Mouse (Mus musculus) ovary, postnatal 14 days (tissue): ENCODE results near the gene Tmem176b.
"Not testable (repeated sequence)": the region's sequence is repeated elsewhere in the genome, so short reads cannot be mapped to it uniquely, and the experiment has no call there.

Experiments used
- DNase-seq: peaks from one replicate; pipeline ENCODE4 v3.0.0; 2022; ENCODE audit warnings: low spot score

The Tmem176b gene

DNA sequence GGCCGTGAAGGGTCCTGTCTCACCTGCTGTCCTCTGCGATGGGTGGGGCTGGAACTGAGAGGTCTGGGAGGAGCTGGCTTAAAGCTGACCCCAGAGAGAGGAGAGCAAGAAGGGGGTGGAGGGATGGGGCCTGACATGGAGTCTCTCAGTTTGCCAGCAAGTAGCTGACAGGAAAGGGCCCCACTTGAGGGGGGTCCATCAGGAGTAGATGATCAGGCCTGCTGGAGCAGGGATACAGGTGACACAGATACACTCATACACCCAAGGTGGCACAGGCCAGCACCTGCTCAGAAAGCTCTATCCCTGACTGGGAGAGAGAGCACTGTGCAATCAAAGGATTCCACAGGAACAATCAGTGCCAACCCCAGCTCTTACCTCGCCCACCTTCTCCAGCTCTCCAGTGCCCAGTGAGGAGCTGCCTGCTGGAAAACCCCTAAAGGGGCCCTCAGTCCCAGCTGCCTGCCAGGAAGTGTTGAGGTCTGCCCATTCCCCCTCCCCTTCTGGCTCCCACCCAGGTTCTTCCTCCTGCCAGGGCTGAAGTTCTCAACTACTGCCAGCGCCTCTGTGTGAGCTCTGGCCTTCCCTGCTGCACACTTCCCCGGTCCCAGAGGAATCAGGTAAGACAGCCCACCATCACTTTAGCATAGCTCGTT is at the start of gene Tmem176b:
Gene Tmem176b, minus strand, starts transcription at position 524 of the 653 bp plus-strand sequence.
- DNase-seq = peak; percentile 98

DNA sequence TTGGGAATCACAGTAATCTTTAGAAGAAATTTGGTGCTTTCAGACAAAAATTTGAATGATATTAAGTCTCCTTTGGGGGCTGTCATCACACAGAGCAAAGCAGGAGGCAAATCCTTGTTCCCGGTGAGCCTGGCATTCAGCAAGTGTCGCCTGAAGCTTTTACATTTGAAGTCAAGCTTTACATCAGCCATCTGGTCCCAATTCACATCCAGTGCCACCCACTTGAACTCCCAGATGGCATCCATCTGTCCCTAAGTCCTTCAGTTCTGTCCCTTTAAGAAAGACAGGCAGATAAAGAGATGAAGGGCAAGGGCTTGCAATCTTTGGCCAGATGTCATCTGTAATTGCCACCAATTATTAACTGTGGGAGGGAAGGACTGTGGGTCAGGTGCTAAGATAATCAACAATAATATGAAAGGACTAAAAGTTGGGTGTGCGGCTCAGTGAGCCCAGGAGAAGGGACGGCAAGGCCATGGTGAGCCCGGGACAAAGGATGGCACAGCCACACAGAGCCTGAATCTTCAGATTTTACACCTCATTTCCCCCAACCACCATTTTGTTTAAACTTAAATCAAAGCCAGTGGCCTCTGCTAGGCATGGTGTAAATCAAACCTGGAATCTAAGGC is 35.3 kb upstream of the Tmem176b start:
- DNase-seq = no peak

DNA sequence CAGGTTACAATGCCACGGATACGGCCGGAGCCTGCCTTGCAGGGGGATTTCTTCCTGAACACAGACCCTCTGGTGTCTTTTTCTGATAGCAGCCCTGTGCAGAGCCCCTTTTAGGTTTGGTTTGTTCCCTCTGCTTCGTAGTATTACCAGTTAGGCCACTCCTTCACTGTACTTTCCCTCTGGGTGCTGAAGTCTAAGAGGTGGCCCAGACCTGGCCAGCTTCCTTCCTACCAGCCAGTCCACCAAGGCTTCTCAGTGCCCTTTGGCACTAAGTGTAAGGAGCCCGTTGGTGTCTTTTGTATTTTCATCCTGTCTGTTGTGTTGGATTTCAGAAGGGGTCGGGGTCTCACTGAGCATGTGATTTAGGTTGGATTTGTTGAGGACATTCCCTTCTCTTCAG is 34.2 kb upstream of the Tmem176b start:
- no peak for DNase-seq

DNA sequence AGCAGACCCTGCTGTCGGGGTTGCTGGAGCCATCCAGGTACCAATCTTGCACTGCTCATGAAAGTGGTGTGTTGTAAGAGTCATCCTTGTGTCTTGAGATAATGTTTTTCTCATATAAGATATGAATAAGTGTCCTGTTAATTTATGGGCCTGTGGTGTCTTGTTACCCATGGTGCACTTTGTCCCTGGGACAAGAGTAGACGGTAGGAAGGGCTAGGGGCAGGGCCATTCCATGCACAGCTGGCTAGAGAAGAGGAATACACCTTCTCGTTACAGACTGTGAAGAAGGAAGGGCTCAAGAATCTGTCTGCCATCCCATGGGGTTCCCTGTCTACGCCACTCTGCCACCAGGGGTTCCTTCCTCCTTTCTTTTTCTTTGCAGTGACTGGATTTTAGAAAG is 33.3 kb upstream of the Tmem176b start:
- DNase-seq = no peak

DNA sequence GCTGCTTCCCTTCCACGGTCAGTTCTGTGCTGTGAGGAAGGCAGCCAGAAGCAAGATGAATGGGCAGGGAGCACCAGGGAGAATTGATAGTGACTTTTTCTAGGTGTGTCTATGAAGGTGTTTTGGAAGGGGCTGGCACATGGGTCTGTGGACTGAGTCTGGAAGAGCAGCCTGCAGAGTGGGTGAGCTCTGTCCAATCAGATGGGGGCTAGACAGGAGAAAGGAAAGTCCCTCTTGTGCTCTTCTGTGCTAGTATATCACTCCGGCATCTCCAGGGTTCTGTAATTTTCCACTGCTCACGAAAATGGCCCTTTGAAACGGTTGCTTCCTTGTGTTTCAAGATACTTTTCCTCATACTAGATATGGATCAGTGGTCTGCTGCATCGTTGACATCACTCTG is 31.3 kb upstream of the Tmem176b start, which contains the start of gene Aoc1:
Gene Aoc1, plus strand, starts transcription at position 301 of the 400 bp plus-strand sequence.
- no peak for DNase-seq

DNA sequence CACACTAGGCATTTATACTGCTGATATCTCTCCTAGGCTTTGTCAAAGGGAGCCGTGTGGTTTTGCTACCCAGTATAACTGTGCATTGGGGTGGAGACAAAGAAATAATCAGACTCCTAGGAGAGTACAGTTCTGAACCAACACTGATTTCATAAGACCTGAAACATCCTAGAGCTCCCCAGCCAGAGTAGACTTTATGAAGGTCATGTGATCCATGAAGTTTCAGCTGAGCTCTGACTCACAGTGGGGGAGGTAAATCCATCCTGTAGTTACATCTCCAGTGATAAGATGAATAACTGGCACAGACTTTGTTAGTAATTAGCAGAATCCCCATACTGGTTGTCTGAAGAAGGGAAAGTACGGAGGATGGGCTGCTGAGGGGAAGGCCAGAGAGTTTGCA is 28.5 kb upstream of the Tmem176b start:
- no peak for DNase-seq

DNA sequence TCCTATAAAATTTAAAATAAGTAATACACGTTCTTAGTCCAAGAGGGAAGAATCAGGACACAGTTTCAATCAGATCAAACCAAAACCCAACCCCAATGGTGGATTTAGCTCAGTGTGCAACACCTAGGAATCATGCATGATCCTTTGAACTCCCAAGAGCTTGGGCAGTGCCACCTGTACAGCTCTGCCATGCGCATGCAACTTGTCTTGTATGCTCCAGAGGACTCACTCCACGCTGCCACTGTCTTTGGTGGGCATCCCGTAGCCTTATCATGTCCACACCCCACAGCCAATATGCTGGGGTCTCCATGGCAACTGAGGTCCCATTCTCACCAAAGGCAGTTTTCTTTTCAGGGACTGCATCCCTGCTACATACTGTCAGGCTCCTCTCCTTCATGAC is 25.9 kb upstream of the Tmem176b start:
- DNase-seq = no peak

DNA sequence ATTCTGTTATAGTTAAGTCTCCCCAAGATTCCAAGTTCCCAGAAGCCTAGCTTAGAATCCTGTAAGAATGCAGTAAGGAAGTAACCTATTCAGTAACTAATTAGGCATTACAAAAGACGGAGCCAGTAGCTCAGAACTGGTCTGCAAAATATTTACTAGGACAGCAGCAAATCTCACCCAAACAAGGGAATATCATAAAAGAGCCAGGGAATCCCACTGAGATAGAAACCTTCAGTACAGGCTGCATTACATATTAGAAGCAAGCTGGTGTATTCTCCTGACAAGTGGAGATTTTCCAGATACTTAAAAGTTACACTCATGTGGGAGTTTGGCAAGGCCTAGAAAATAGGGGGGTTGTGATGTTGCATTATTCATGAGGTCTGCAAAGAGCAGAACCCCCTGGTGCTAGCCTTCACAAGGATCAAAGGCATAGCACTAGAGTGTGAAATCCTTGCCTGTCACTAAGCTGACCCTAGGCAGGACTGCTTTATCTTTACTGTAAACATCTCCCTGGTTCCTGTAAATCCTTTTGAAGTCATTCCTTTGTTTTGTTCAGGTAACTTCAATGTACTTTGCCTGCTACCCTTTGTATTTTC is 25.2 kb upstream of the Tmem176b start:
- DNase-seq = not testable (repeated sequence)

DNA sequence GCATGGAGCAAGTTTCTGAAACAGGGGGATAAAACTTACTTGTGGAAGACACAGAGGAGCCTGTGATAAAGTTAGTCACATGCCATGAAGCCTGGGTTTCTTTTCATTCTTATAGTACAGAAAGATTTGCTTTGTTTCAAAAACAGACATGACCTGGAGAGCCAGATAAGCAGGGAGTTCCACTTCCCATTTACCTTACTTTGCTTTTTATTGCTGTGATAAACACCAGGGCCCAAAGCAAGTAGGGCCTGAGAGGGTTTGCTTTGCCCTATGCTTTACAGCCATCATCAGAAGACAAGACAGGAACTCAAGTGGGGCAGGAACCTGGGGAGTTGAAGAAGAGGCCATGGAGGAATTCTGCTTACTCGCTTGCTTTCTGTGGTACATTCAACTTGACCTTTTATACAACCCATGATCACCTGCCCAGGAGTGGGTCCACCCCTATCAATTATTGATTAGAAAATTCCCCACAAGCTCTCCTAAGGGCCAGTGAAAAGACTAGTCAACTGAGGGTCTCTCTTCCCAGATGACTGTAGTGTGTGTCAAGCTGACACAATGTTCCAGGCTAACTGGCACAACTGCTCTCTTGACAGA is 24.0 kb upstream of the Tmem176b start:
- DNase-seq = no peak

DNA sequence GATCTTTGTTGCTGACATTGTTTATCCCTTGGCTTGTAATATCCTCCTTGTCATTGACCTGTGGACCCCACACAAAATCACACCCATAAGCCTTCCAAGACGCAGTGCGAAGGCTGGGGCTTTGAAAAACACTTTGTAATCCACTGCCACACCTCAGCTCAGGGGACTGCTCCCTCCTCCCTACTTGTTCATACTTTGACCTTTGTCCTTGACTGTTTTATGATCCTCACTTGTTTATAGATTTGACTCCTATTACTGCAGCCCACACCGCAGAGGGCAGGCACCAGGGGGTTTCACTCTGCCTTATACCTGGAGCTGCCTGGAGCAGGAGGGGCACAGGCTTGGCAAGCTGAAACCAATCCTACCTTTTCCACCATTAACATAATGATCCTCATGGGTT is 23.4 kb upstream of the Tmem176b start:
- DNase-seq = no peak

DNA sequence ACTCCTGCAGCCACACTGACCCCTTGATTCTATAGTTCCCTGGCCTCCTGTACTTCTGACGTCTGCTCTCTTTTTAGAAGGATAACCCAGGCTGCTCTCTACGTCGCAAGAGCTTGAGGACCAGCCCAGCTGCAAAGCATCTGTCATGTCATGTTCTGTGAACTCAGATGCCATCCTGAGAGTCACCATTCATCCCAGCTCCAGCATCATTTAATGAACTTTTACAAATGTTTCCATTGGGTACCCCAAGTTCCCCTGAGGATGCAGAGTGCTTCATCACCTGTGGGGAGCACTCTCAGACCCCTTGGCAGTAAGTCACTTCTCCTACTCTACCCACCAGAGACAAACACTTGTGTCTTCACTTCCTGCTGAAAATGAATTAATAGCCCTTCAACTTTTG is 22.9 kb upstream of the Tmem176b start:
- DNase-seq = no peak

DNA sequence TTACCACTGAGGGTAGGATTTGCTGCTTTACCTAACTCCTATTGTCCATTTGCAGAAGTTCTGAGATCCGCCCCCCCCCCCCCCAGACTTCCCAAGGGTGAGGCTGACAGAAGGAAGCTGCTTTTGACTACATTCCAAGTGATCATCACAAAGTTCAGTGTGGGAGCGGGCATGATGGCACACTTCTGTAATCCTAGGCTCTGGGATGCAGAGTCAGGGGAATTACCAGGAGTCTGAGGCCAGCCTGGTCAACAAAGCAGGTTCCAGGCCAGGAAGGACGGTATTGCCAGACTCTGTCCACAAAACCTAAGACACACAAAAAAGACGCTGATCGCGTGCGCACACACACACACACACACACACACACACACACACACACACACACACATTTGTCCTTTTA is 22.2 kb upstream of the Tmem176b start:
- no peak for DNase-seq

DNA sequence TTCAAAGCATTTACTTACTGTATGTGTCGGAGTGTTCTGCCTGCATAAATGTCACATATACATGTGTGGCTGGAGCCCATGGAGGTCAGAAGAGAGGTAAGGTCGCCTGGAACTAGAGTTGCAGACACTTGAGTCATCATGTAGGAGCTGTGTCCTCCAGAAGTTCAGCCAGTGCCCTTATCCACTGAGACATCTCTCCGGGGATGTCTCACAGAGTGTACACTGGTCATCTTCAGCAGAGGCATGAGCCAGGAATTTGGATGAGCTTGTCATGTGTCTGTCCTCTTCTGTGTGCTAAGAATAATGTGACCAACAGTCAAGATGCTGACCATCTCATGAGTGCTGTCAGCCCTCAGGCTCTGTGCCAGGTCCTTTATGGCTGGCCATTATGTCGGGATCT is 21.5 kb upstream of the Tmem176b start:
- no peak for DNase-seq

DNA sequence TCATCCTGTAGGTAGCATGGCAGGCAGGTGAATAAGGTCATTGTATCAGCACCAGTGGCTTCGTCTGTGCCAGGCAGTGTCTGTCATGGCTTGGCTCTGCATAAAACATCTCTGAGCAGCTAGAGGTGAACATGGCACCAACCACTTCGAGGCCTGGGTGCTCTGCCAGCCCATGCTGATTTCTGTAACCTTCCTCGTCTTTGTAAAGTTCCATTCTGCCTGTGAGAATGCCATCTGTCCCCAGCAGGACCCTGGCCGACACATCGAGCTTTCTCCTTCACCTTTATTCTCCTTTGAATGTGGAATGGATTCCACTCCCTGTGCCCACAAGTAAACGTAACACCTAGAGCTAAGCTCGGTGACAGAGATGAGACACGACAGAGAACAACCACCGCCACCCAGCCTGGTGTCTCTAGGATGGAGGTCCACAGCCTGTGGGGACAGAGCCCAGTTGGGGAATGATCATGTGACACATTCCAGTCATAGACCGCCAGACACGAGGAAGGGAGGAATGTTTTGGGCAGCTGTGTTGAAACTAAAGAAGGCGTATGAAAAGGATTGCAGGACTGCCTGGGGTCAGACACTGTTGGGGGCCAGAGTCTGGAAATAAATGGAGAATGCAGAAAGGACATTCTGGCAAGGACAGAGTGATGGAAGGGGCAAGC is 20.5 kb upstream of the Tmem176b start:
- no peak for DNase-seq

DNA sequence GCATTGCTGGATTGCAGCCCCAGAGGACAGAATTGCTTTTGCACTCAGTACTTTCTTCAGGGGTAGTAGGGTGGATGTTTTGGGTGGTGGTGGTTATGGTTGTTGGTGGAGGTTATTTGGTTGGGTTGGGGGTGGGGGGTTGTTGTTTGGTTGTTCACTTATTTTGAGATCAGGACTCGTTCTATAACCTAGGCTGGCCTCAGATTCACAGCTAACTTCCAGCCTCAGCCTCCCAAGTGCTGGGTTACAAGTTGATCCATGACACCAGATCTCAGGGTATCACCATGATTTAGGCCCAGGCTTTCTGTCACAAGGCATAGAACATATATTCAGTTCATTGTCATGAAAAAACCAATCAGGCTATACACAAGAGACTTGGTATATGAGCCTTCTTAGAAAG is 19.6 kb upstream of the Tmem176b start:
- no peak for DNase-seq

DNA sequence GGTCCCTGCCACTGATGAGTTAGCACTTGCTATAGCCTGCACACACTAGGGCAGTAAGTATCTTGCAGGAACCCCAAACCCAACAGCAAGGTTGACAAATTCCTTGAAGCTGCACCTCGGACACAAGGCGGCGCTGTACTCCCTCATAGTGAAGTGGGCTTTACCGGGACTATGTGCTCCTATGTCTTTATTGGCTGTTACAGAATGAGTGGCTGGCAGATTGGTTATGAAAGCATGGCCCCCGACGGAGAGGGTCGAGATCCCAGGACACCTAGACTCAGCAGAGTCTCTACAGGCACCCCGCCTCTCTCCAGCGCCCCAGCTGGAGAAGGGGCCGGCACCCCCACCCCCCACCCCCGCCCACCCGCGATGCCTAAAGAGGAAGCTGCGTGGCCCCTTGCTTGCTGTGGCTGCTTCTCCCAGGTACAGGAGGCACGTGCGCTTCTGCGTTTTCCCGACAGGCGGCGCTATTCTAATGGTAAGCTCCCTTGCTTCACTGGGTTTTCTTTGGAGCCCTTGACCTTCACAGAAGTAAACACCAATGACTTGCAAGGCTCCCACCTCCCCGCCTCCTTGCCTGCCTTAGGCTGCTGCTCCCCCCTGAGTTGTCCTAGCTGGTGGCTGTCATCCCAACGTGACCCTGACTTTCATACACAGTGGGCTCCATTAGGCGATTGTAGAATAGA is 19.0 kb upstream of the Tmem176b start:
- DNase-seq = peak; percentile 66

DNA sequence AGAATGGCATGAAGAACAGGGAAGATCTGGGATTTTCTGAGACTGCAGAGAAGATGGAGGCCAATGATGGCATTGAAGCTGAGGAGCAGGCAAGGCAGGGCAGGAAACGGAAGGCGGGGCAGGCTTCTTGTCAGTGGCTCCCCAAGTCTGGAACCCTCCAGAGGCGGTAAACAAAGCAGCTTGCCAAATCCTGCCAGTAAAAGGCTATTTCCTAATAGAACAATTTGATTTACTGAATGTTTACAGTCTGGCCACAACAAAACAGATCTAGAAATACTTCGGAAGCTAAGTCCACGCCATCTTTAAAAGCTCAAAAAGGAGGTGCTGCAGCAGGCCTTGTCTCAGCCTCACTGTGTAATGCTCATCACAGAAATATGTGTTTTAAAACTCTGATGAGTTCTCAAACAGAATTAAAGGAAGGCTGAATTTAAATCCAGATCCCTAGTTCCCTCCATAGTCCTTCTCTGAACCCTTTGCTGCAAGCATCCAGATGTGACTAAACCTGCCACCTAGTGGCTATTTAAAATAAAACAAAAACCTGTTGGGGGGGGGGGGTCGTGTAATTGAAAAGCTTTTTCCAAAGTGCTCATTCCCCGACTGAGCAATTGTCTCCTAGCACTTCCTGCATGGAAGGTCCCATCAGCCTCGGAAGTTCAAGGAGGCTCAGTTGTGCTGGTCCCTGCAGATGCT is 16.5 kb upstream of the Tmem176b start:
- DNase-seq = no peak

DNA sequence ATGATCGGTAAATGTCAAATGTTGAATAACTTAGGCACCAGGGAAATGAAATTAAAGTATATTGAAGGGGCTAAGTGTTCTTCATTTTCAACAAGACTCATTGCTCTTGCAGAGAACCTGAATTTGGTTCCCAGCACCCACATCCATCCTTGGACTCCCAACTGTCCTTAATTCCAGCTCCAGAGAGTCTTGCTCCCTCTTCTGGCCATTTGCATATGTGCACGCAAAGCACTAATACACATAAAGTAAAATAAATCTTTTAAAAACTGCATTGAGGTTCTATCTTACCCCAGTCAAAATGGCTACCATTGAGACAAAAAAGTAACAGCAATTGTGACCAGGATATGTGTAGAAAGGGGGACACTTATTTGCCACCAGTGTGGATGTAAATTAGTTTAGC is 12.9 kb upstream of the Tmem176b start:
- no peak for DNase-seq

DNA sequence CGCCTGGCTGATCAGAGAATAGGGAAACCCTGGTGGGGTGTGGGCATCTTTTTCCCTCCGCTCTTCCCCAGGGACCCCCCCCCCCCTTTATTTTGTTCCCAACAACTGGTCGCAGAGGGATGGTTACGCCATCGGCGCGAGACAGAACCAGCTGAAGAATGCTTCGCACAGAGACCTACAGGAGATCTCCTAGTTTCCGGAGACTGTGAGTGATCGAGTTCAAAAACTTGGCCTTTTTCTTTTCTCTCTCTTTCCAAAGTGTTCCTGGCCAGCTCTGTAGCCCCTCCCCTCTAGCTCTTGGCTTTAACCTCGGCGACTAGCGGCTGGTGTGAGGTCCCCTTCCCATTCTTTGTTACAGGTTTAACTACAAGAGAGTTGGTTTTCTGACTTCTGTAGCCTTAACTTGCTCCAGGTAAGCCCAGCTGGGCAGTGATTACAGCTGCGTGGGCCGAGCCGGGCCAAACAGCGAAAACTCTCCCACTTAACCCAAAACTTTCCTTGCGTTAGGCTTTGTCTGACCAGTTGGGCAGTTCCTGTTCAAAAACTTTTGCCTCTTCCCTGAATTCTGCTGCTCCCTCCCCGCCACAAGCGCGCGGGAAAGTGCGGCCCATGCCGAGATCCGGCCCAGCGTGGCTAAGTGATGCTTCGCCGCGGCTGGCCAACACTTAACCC is 10.7 kb upstream of the Tmem176b start:
- peak; percentile 59 for DNase-seq

DNA sequence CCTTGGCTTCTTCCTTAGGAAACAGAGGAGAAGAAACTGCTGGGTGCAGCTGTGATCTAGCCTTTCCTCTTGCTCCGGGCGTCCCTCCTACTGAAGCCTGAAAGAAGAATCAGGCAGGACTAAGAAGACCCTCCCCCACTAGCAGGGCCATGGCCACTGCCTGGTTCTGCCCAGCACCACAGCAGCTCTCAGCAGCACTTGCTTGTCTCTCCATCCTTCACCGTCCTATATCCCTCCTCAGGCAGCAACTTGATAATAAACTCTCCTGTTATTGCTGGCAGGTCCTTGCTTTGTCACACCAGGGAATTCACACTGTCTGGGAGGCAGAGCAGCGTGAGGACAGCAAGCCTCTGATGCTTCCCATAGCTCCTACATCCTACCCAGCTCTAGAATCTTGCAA is 3.8 kb upstream of the Tmem176b start:
- DNase-seq = no peak
